Mouse (Mus musculus): ENCODE results near the gene Trex1. TPM values are rescaled to one million over a fixed set of nuclear protein-coding genes. Genes with fewer than 3 reads are reported as not detected.

Gene Trex1
- polyA plus RNA-seq, 1 experiment from 2014 or later, result 13.0 TPM

DNA sequence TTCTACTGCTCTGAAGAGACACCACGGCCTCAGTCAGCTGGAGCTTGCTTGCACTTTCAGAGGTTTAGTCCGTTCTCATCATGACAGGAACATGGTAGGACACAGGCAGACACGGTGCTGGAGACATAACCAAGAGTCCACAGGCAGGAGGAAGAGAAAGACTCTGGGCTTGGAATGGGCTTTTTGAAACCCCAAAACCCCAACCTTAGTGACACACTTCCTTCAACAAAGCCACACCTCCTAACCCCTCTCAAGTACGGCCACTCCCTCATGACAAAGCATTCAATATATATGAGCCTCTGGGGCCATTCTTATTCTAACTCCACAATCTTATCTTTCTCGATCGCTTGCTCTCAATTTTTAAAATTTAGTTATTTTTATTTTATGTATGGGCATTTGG, 27.1 kb downstream of the Trex1 start:
- H3K27ac ChIP-seq (ENCODE audit: low read length), result no peak overlapping the region
- no peaks in the 10 kb centered on the region for H3K27me3 ChIP-seq (replicated peaks; ENCODE audit: control insufficient read depth, insufficient read depth, low read length)
- H3K9me3 ChIP-seq (ENCODE audit: control insufficient read depth, low read length), result no peaks in the 10 kb centered on the region
- no peak for ATAC-seq
- 80% methylated on average over 6 of the region's 6 CpGs for WGBS
- peaks cover 12% of the 10 kb centered on the region; the same call in 1 of the 2 replicates for H3K4me1 ChIP-seq (ENCODE audit: control insufficient read depth, insufficient read depth, low read length)
- no peak overlapping the region for H3K9ac ChIP-seq (ENCODE audit: low read depth, low read length)
- H3K4me3 ChIP-seq (ENCODE audit: low read length), result no peak overlapping the region
- H3K4me2 ChIP-seq (ENCODE audit: low read depth, low read length), result no peak overlapping the region
- H3K36me3 ChIP-seq (ENCODE audit: control insufficient read depth, insufficient read depth, low read length), result no peaks in the 10 kb centered on the region

DNA sequence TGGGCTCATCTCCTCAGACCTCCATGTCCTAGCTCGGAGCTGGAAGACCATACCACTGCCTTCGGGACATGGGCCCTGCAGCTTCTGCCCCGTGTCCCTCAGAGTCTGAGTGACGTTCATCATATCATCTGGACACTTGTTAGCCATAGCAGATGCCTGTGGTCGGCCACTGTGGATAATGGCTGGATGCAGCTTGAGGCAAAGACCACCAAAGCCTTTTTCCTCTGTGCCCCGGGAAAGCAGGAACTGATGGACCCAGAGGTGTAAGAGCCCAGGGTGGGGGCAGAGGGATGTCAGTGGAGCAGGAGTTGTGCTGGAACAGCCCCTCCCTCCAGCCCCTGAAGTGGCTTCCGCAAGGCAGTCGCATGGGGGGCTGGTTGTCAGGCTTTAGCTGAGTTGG, 27.8 kb downstream of the Trex1 start:
- H3K27me3 ChIP-seq (replicated peaks; ENCODE audit: control insufficient read depth, insufficient read depth, low read length), result no peaks in the 10 kb centered on the region
- H3K36me3 ChIP-seq (ENCODE audit: control insufficient read depth, insufficient read depth, low read length), result no peaks in the 10 kb centered on the region
- no peak overlapping the region for H3K27ac ChIP-seq (ENCODE audit: low read length)
- 86% methylated on average over 8 of the region's 8 CpGs for WGBS
- peaks cover 12% of the 10 kb centered on the region; the same call in 1 of the 2 replicates for H3K4me1 ChIP-seq (ENCODE audit: control insufficient read depth, insufficient read depth, low read length)
- no peaks in the 10 kb centered on the region for H3K9me3 ChIP-seq (ENCODE audit: control insufficient read depth, low read length)
- H3K9ac ChIP-seq (ENCODE audit: low read depth, low read length), result no peak overlapping the region
- H3K4me2 ChIP-seq (ENCODE audit: low read depth, low read length), result no peak overlapping the region
- H3K4me3 ChIP-seq (ENCODE audit: low read length), result no peak overlapping the region
- ATAC-seq, result no peak

DNA sequence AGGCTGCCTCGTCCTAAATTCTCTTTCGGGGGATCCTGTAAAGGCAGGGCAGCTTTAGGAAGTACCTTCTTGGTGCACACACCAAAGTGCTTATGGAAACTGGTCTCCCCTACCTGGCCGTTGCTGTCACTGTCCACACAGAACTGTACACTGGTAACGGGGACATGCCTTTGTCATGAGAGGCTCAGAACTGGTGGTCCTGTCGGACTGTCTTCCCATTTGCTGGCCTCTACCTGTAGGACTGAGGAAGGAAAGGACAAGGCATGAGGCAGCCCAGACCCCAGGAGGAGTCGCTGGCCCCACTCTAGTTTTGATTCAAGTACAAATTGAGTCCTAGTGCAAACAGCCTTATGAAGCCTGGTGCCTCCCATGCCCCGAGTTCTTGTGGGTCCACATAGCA, 28.5 kb downstream of the Trex1 start:
- H3K9ac ChIP-seq (ENCODE audit: low read depth, low read length), result no peak overlapping the region
- no peak for ATAC-seq
- H3K4me1 ChIP-seq (ENCODE audit: control insufficient read depth, insufficient read depth, low read length), result peaks cover 12% of the 10 kb centered on the region; the same call in 1 of the 2 replicates
- H3K27ac ChIP-seq (ENCODE audit: low read length), result no peak overlapping the region
- no peaks in the 10 kb centered on the region for H3K27me3 ChIP-seq (replicated peaks; ENCODE audit: control insufficient read depth, insufficient read depth, low read length)
- no peaks in the 10 kb centered on the region for H3K9me3 ChIP-seq (ENCODE audit: control insufficient read depth, low read length)
- H3K36me3 ChIP-seq (ENCODE audit: control insufficient read depth, insufficient read depth, low read length), result no peaks in the 10 kb centered on the region
- no peak overlapping the region for H3K4me2 ChIP-seq (ENCODE audit: low read depth, low read length)
- H3K4me3 ChIP-seq (ENCODE audit: low read length), result no peak overlapping the region
- 93% methylated on average over 7 of the region's 7 CpGs for WGBS

DNA sequence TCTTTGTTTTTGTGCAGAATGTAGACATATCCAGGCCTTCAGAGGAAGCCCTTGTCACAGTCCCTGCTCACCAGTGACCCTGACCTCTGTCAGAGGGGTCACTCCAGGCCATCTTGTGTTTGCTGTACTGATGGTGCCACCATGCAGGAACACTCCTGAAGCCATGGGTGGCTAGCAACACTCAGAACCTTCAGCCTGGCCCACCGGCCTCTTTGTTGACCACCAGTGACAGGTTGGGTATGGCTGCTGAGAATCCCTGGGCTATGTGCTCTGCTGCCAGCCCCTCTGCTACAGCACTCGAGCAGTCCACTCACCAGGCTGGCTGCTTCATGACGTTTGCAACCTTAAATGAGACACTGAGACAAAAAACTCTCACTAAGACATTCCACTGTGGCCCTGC, 29.2 kb downstream of the Trex1 start:
- no peak overlapping the region for H3K4me3 ChIP-seq (ENCODE audit: low read length)

DNA sequence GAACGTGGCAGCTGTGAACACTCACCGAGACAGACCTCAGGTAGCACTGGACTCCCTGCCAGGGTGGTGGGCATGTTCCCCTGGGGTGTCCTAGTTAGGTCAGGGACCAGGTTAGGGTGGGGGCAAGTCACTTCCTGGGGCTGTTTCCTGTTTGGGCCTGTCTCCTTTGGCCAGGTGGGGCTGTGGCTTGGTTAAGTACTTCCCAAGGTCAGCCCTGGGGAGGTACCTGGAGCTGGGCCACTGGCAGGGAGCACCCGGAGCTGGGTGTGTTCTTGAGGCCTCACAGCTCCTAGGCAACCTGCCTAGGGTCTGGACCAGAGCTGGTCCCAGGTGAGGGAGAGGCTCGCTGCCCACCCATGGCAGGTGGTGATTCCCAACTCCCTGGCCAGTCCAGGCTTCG, 30.6 kb downstream of the Trex1 start:
- Histone ChIP-seq H3K4me2 (ENCODE audit: low read depth, low read length) (no peak overlapping the region), H3K36me3 (ENCODE audit: control insufficient read depth, insufficient read depth, low read length) (no peaks in the 10 kb centered on the region), H3K9ac (ENCODE audit: low read depth, low read length) (no peak overlapping the region), H3K4me1 (ENCODE audit: control insufficient read depth, insufficient read depth, low read length) (peaks cover 12% of the 10 kb centered on the region; the same call in 1 of the 2 replicates), H3K27ac (ENCODE audit: low read length) (0 out of 2 replicates have a peak overlapping the region, but pooled peaks have one; percentile 21), H3K9me3 (ENCODE audit: control insufficient read depth, low read length) (no peaks in the 10 kb centered on the region), H3K27me3 (replicated peaks; ENCODE audit: control insufficient read depth, insufficient read depth, low read length) (no peaks in the 10 kb centered on the region), H3K4me3 (ENCODE audit: low read length) (no peak overlapping the region)
- WGBS, result 67% methylated on average over 5 of the region's 5 CpGs
- peak; percentile 73 for ATAC-seq

More for the DNA sequence above, 29.2 kb downstream of the Trex1 start:
- Histone ChIP-seq H3K4me2 (ENCODE audit: low read depth, low read length) (no peak overlapping the region), H3K9me3 (ENCODE audit: control insufficient read depth, low read length) (no peaks in the 10 kb centered on the region), H3K27ac (ENCODE audit: low read length) (no peak overlapping the region), H3K27me3 (replicated peaks; ENCODE audit: control insufficient read depth, insufficient read depth, low read length) (no peaks in the 10 kb centered on the region), H3K36me3 (ENCODE audit: control insufficient read depth, insufficient read depth, low read length) (no peaks in the 10 kb centered on the region), H3K9ac (ENCODE audit: low read depth, low read length) (no peak overlapping the region), H3K4me1 (ENCODE audit: control insufficient read depth, insufficient read depth, low read length) (peaks cover 12% of the 10 kb centered on the region; the same call in 1 of the 2 replicates)
- WGBS, result 65% methylated on average over 3 of the region's 3 CpGs
- ATAC-seq, result no peak

DNA sequence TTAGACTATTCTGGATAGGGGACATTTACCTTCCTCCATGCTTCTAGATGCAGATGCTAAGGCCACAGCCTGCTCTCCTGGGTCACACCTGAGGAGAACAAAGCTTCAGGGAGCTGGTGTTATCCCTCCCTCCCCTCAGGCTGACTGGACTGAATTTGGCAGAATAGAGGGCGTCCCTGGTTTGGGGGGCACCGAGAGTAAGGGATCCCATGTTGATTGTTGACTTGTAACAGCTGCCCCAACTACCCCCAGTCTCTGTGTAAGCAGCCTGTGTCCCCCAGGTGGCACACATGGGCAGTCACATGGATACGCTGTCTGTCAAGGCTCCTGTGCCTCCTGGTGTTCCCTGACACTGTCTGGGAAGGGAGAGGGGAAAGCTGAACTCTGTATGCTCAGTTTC, 31.1 kb downstream of the Trex1 start:
- H3K36me3 ChIP-seq (ENCODE audit: control insufficient read depth, insufficient read depth, low read length), result no peaks in the 10 kb centered on the region
- no peaks in the 10 kb centered on the region for H3K9me3 ChIP-seq (ENCODE audit: control insufficient read depth, low read length)
- H3K4me1 ChIP-seq (ENCODE audit: control insufficient read depth, insufficient read depth, low read length), result peaks cover 12% of the 10 kb centered on the region; the same call in 1 of the 2 replicates
- no peak overlapping the region for H3K4me3 ChIP-seq (ENCODE audit: low read length)
- H3K9ac ChIP-seq (ENCODE audit: low read depth, low read length), result no peak overlapping the region
- no peak overlapping the region for H3K27ac ChIP-seq (ENCODE audit: low read length)
- 81% methylated on average over 3 of the region's 3 CpGs for WGBS
- ATAC-seq, result no peak
- H3K4me2 ChIP-seq (ENCODE audit: low read depth, low read length), result no peak overlapping the region
- no peaks in the 10 kb centered on the region for H3K27me3 ChIP-seq (replicated peaks; ENCODE audit: control insufficient read depth, insufficient read depth, low read length)

DNA sequence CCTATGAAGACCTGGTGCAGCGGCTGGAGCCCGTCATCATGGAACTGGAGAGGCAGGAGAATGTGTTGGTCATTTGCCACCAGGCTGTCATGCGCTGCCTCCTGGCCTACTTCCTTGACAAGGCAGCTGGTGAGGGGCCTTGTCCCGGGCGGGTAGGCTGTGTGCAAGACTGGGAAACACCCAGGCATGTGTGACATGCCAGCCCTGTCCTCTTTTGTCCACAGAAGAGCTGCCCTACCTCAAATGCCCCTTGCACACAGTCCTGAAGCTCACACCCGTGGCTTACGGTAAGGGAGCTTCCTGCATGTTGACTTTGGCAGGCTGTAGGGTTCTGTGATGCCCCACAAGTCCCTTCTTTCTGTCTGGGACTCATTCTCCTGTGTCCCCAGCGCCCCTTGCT, 32.0 kb downstream of the Trex1 start:
- 69% methylated on average over 8 of the region's 8 CpGs for WGBS
- peaks cover 12% of the 10 kb centered on the region; the same call in 1 of the 2 replicates for H3K4me1 ChIP-seq (ENCODE audit: control insufficient read depth, insufficient read depth, low read length)

DNA sequence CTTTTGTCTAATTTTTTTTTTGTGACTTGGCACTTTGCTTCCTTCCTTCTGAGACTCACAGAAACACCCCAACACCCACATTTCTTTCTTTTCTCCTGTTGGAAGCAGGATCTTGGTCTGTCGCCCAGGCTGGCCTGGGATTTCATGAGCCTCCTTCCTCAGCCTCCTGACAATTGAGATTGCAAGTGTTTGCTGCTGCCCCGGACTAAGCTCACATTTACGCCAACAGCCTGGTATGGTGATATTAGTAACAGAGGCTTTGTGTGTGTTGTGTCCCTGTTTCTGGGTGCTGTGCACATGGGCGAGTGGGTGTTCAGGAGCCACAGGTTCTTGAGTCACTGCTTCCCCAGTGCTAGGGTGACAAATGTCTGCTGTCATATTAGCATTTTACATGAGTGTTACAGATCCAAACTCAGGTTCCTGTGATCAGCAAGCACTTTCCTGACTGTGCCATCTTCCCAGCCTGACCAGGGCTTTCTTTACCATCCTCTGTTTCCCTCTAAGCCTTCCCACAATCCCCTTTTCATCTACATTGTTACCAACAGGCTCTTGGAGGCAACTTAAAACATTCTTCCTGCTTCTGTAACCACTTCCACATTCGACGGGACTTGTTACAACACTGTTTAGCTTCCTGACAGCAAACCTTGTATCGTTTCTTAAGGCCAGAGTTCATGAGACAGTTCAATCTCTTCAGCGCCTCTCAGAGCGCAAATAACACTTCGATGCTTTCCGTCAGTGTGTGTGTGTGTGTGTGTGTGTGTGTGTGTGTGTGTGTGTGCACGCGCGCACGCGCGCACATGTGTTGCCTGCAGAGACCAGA, 36.5 kb downstream of the Trex1 start:
- H3K27ac ChIP-seq (ENCODE audit: low read length), result no peak overlapping the region
- H3K27me3 ChIP-seq (replicated peaks; ENCODE audit: control insufficient read depth, insufficient read depth, low read length), result no peaks in the 10 kb centered on the region
- 85% methylated on average over 17 of the region's 17 CpGs for WGBS
- no peaks in the 10 kb centered on the region for H3K9me3 ChIP-seq (ENCODE audit: control insufficient read depth, low read length)
- H3K4me1 ChIP-seq (ENCODE audit: control insufficient read depth, insufficient read depth, low read length), result no peaks in the 10 kb centered on the region
- no peak overlapping the region for H3K4me3 ChIP-seq (ENCODE audit: low read length)
- H3K36me3 ChIP-seq (ENCODE audit: control insufficient read depth, insufficient read depth, low read length), result no peaks in the 10 kb centered on the region
- H3K4me2 ChIP-seq (ENCODE audit: low read depth, low read length), result no peak overlapping the region
- no peak for ATAC-seq
- H3K9ac ChIP-seq (ENCODE audit: low read depth, low read length), result no peak overlapping the region

More for the DNA sequence above, 32.0 kb downstream of the Trex1 start:
- H3K9me3 ChIP-seq (ENCODE audit: control insufficient read depth, low read length), result no peaks in the 10 kb centered on the region
- no peak for ATAC-seq
- H3K27me3 ChIP-seq (replicated peaks; ENCODE audit: control insufficient read depth, insufficient read depth, low read length), result no peaks in the 10 kb centered on the region
- no peak overlapping the region for H3K9ac ChIP-seq (ENCODE audit: low read depth, low read length)
- H3K4me3 ChIP-seq (ENCODE audit: low read length), result no peak overlapping the region
- no peak overlapping the region for H3K27ac ChIP-seq (ENCODE audit: low read length)
- no peaks in the 10 kb centered on the region for H3K36me3 ChIP-seq (ENCODE audit: control insufficient read depth, insufficient read depth, low read length)
- H3K4me2 ChIP-seq (ENCODE audit: low read depth, low read length), result no peak overlapping the region

DNA sequence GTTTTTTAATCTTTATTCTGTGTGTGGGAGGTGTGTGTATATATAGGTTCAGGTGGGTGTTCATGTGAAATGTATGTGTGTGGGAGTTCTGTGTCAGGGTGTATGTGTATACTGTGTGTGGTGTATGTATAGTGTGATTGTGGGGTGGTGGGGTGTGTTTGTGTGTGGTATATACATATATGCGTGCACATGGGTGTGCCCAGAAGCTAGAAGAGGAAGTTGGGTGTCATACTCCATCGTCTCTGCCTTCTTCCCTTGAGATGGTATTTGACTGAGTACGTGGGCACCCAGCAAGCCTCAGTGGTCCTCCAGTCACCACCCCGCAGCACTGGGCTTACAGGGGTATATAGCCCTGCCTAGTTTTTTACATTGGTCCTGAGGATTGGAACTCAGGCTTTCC, 38.1 kb downstream of the Trex1 start:
- Histone ChIP-seq H3K9me3 (ENCODE audit: control insufficient read depth, low read length) (no peaks in the 10 kb centered on the region), H3K27ac (ENCODE audit: low read length) (no peak overlapping the region), H3K4me3 (ENCODE audit: low read length) (no peak overlapping the region), H3K36me3 (ENCODE audit: control insufficient read depth, insufficient read depth, low read length) (no peaks in the 10 kb centered on the region), H3K27me3 (replicated peaks; ENCODE audit: control insufficient read depth, insufficient read depth, low read length) (no peaks in the 10 kb centered on the region), H3K9ac (ENCODE audit: low read depth, low read length) (no peak overlapping the region), H3K4me2 (ENCODE audit: low read depth, low read length) (no peak overlapping the region), H3K4me1 (ENCODE audit: control insufficient read depth, insufficient read depth, low read length) (no peaks in the 10 kb centered on the region)
- WGBS, result 80% methylated on average over 4 of the region's 4 CpGs
- no peak for ATAC-seq
